Mouse (Mus musculus): ENCODE results near the gene Ackr2. TPM values are rescaled to one million over a fixed set of nuclear protein-coding genes. Genes with fewer than 3 reads are reported as not detected.

Gene Ackr2
- polyA plus RNA-seq, 1 experiment from 2014 or later, result 0.24 TPM

DNA sequence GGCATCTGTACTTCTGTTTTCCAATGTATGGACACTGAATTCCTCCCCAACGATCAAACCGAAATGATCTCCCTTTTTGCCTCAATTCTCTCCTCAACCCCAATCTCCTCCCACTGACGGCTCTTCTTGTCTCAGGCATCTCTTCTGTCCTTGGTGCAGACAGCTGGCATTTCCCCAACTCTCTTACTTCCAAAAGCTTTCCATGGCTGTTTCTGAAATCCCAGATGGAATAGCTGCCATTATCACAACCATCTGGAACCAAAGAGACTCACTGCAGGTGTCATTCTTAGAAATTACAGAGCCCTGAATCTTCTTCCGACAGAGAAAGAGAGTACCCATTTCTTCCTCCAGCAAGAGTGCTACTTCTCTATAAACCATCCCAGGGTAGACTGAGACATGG, 36.7 kb downstream of the Ackr2 start:
- H3K4me2 ChIP-seq (ENCODE audit: low read length), result no peak overlapping the region
- H3K27ac ChIP-seq (ENCODE audit: low read depth), result no peak overlapping the region
- ATAC-seq (replicated peaks; ENCODE audit: low FRiP score, low TSS enrichment, low read depth) (no peak), DNase-seq (ENCODE audit: low spot score) (no peak)
- no peaks in the 10 kb centered on the region for H3K4me1 ChIP-seq (replicated peaks; ENCODE audit: control insufficient read depth, insufficient read depth, low read length)
- H3K9ac ChIP-seq (ENCODE audit: low read length), result no peak overlapping the region
- no peak overlapping the region for H3K4me3 ChIP-seq (ENCODE audit: low read depth, low read length)
- no peaks in the 10 kb centered on the region for H3K36me3 ChIP-seq (ENCODE audit: control insufficient read depth, insufficient read depth, low read length)
- WGBS, result 85% methylated on average over 4 of the region's 4 CpGs
- H3K9me3 ChIP-seq (ENCODE audit: control insufficient read depth, low read length), result no peaks in the 10 kb centered on the region
- no peaks in the 10 kb centered on the region for H3K27me3 ChIP-seq (replicated peaks; ENCODE audit: control insufficient read depth, insufficient read depth, low read length)

DNA sequence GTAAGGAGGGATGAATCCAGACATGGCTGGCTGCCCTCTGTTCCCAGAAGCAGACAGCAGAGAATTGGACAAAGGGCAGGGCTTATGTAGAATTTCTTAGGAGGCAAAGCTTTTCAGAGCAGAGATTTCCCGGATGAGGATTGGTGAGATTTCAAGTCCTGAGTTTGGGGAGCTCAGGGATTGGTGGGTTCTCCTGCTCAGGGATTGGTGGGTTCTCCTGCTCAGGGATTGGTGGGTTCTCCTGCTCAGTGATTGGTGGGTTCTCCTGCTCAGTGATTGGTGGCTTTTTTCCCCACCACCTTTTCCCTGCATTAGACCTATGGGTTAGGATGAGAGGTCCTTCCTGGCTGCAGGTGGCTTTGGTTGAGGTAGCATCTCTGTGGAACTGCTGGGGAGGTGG, 38.8 kb downstream of the Ackr2 start:
- no peaks in the 10 kb centered on the region for H3K36me3 ChIP-seq (ENCODE audit: control insufficient read depth, insufficient read depth, low read length)
- no peak overlapping the region for H3K4me3 ChIP-seq (ENCODE audit: low read depth, low read length)
- no peaks in the 10 kb centered on the region for H3K9me3 ChIP-seq (ENCODE audit: control insufficient read depth, low read length)
- 88% methylated on average over 1 of the region's 1 CpGs for WGBS
- H3K27ac ChIP-seq (ENCODE audit: low read depth), result no peak overlapping the region
- ATAC-seq (replicated peaks; ENCODE audit: low FRiP score, low TSS enrichment, low read depth), result no peak
- no peak overlapping the region for H3K9ac ChIP-seq (ENCODE audit: low read length)
- no peaks in the 10 kb centered on the region for H3K4me1 ChIP-seq (replicated peaks; ENCODE audit: control insufficient read depth, insufficient read depth, low read length)
- DNase-seq (ENCODE audit: low spot score), result no peak
- peak overlapping the region; percentile 44; the same call in 1 of the 2 replicates for H3K4me2 ChIP-seq (ENCODE audit: low read length)
- H3K27me3 ChIP-seq (replicated peaks; ENCODE audit: control insufficient read depth, insufficient read depth, low read length), result no peaks in the 10 kb centered on the region

DNA sequence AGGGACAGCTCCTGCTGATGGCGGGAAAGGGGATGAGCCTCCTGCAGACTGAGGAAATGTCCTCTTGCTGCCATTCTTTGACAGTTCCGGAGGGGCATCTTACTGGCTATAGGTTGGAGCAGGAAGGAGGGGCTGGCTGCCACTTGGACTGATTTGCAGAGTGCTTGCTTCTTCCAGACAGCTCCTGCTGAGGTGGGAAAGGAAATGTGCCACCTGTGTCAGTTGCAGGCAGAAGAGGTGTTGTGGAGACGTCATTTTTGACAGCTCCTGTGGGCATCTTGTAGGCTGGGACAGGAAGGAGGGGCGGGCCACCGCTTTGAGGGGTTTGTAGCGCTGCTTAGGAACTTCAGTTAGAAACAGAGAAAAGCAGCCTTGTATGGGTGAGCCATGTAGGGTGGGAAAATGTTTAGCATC, 39.3 kb downstream of the Ackr2 start:
- no peaks in the 10 kb centered on the region for H3K27me3 ChIP-seq (replicated peaks; ENCODE audit: control insufficient read depth, insufficient read depth, low read length)
- 57% methylated on average over 6 of the region's 6 CpGs for WGBS
- peak overlapping the region; percentile 44 for H3K4me2 ChIP-seq (ENCODE audit: low read length)
- ATAC-seq (replicated peaks; ENCODE audit: low FRiP score, low TSS enrichment, low read depth), result no peak
- H3K9me3 ChIP-seq (ENCODE audit: control insufficient read depth, low read length), result no peaks in the 10 kb centered on the region
- H3K27ac ChIP-seq (ENCODE audit: low read depth), result no peak overlapping the region
- H3K4me3 ChIP-seq (ENCODE audit: low read depth, low read length), result peak overlapping the region; percentile 40; the same call in 1 of the 2 replicates
- no peaks in the 10 kb centered on the region for H3K4me1 ChIP-seq (replicated peaks; ENCODE audit: control insufficient read depth, insufficient read depth, low read length)
- H3K9ac ChIP-seq (ENCODE audit: low read length), result no peak overlapping the region
- no peak for DNase-seq (ENCODE audit: low spot score)
- H3K36me3 ChIP-seq (ENCODE audit: control insufficient read depth, insufficient read depth, low read length), result no peaks in the 10 kb centered on the region

DNA sequence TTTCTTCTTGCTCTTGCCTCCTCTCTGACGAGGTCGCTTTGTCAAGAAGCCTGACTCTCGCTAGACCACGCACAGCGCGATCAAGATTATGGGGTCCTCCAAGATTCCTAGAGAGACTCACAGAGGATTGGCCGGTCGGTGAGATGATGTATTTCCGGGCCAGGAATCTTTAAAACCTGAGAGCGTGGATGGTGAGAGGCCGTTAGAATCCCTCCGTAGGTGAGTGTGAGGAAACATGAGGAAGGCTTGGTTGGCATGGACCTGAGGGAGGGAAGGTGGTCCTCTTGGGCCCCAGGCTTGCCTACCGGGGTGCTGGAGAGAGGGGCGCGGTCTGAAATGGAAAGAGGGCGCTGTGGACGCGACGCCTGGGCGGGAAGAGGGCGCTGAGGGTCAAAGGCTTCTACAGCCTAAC, 39.8 kb downstream of the Ackr2 start:
- Histone ChIP-seq H3K27me3 (replicated peaks; ENCODE audit: control insufficient read depth, insufficient read depth, low read length) (no peaks in the 10 kb centered on the region), H3K4me3 (ENCODE audit: low read depth, low read length) (peak overlapping the region; percentile 40), H3K36me3 (ENCODE audit: control insufficient read depth, insufficient read depth, low read length) (no peaks in the 10 kb centered on the region), H3K4me1 (replicated peaks; ENCODE audit: control insufficient read depth, insufficient read depth, low read length) (no peaks in the 10 kb centered on the region), H3K27ac (ENCODE audit: low read depth) (no peak overlapping the region), H3K9ac (ENCODE audit: low read length) (peak overlapping the region; percentile 39), H3K4me2 (ENCODE audit: low read length) (peak overlapping the region; percentile 44), H3K9me3 (ENCODE audit: control insufficient read depth, low read length) (no peaks in the 10 kb centered on the region)
- WGBS, result 53% methylated on average over 21 of the region's 21 CpGs
- ATAC-seq (replicated peaks; ENCODE audit: low FRiP score, low TSS enrichment, low read depth), result no peak; the same call in 1 of the 2 replicates
- no peak for DNase-seq (ENCODE audit: low spot score)

DNA sequence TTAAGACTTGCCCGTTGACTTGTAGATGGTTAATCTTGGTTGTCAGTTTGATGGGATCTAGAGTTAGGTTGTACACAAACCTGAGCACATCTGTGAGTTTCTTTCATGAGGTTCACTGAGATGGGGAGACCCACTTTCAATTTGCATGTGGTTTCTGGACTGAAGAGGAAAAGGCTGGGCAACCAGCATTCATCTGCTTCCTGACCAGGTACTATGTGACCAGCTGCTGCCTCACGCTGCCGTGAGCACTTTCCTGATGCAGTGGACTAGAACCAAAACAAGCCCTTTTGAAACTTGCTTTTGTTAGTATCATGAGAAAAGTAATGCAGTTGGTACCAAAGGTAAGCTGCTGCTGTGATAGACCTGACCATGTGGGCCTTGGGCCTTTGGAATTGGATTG, 44.9 kb downstream of the Ackr2 start:
- no peaks in the 10 kb centered on the region for H3K9me3 ChIP-seq (ENCODE audit: control insufficient read depth, low read length)
- H3K4me3 ChIP-seq (ENCODE audit: low read depth, low read length), result no peak overlapping the region
- H3K27ac ChIP-seq (ENCODE audit: low read depth), result no peak overlapping the region
- H3K9ac ChIP-seq (ENCODE audit: low read length), result no peak overlapping the region
- no peak overlapping the region for H3K4me2 ChIP-seq (ENCODE audit: low read length)
- DNase-seq (ENCODE audit: low spot score) (no peak), ATAC-seq (replicated peaks; ENCODE audit: low FRiP score, low TSS enrichment, low read depth) (no peak)
- no peaks in the 10 kb centered on the region for H3K4me1 ChIP-seq (replicated peaks; ENCODE audit: control insufficient read depth, insufficient read depth, low read length)
- no peaks in the 10 kb centered on the region for H3K27me3 ChIP-seq (replicated peaks; ENCODE audit: control insufficient read depth, insufficient read depth, low read length)
- 86% methylated on average over 3 of the region's 3 CpGs for WGBS
- no peaks in the 10 kb centered on the region for H3K36me3 ChIP-seq (ENCODE audit: control insufficient read depth, insufficient read depth, low read length)

DNA sequence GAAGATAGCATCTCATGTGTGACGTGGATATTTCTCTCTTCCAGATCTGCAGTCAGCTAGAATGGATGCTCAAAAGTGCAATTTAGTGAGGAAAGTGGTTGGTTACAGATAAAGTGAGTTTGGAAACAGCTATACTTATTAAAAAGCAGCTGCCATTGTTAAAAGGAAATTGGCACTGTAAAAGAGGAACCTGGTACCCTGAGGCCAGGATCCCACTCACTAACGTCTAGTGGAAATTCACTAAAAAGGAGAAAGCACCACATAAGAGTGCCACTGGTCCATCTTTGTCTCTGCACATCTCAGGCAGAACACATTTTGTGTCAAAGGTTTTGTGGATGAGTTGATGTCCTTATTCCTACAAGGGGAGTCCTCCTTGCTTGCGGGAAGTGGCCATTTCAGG, 45.5 kb downstream of the Ackr2 start:
- no peaks in the 10 kb centered on the region for H3K4me1 ChIP-seq (replicated peaks; ENCODE audit: control insufficient read depth, insufficient read depth, low read length)
- H3K27ac ChIP-seq (ENCODE audit: low read depth), result no peak overlapping the region
- H3K36me3 ChIP-seq (ENCODE audit: control insufficient read depth, insufficient read depth, low read length), result no peaks in the 10 kb centered on the region
- H3K4me3 ChIP-seq (ENCODE audit: low read depth, low read length), result no peak overlapping the region
- no peak overlapping the region for H3K9ac ChIP-seq (ENCODE audit: low read length)
- H3K27me3 ChIP-seq (replicated peaks; ENCODE audit: control insufficient read depth, insufficient read depth, low read length), result no peaks in the 10 kb centered on the region
- WGBS, result 84% methylated on average over 3 of the region's 3 CpGs
- DNase-seq (ENCODE audit: low spot score) (no peak), ATAC-seq (replicated peaks; ENCODE audit: low FRiP score, low TSS enrichment, low read depth) (no peak)
- no peak overlapping the region for H3K4me2 ChIP-seq (ENCODE audit: low read length)
- H3K9me3 ChIP-seq (ENCODE audit: control insufficient read depth, low read length), result no peaks in the 10 kb centered on the region

DNA sequence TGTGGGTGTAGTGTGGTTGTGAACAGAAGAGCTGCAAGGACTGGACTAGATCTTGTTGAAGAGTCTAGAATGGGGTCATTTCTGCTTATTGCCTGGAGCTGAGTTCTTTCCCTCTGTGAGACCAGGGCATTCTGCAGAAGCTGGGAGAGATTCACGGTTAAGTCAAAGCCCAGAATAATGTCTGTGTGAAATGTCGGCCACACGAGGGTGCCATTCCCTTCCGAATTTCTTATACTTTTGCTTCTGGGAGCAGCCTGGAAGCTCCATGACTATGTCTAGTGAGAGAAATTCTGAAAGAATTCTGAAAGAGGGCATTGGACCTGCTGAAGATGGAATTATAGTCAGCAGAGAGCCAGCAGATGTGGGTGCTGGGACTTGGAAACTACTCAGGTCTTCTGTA, 49.6 kb downstream of the Ackr2 start:
- ATAC-seq (replicated peaks; ENCODE audit: low FRiP score, low TSS enrichment, low read depth) (no peak), DNase-seq (ENCODE audit: low spot score) (peak; percentile 81)
- 3% methylated on average over 4 of the region's 4 CpGs for WGBS
- Histone ChIP-seq H3K36me3 (ENCODE audit: control insufficient read depth, insufficient read depth, low read length) (no peaks in the 10 kb centered on the region), H3K4me3 (ENCODE audit: low read depth, low read length) (no peak overlapping the region), H3K9ac (ENCODE audit: low read length) (no peak overlapping the region), H3K4me2 (ENCODE audit: low read length) (no peak overlapping the region), H3K27ac (ENCODE audit: low read depth) (no peak overlapping the region), H3K27me3 (replicated peaks; ENCODE audit: control insufficient read depth, insufficient read depth, low read length) (no peaks in the 10 kb centered on the region), H3K9me3 (ENCODE audit: control insufficient read depth, low read length) (no peaks in the 10 kb centered on the region), H3K4me1 (replicated peaks; ENCODE audit: control insufficient read depth, insufficient read depth, low read length) (peaks cover 5% of the 10 kb centered on the region; the same call in 1 of the 2 replicates)

DNA sequence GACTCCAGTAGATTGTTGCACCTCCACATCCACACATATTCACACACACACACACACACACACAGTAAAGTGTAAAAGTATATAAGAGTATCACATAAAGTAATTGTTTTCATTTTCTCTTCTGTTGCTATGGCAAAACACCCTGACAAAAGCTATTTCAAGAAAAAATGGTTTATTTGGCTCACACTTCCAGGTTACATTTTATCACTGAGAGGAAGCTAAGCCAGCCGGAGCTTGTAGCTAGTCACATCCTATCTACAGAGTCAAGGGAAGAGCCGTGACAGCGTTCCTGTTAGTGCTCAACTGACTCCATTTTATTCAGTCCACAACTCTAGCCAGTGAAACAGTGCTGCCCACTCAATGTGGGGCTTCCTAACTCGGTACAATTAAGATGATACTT, 50.3 kb downstream of the Ackr2 start:
- DNase-seq (ENCODE audit: low spot score), result no peak
- 53% methylated on average over 4 of the region's 4 CpGs for WGBS

DNA sequence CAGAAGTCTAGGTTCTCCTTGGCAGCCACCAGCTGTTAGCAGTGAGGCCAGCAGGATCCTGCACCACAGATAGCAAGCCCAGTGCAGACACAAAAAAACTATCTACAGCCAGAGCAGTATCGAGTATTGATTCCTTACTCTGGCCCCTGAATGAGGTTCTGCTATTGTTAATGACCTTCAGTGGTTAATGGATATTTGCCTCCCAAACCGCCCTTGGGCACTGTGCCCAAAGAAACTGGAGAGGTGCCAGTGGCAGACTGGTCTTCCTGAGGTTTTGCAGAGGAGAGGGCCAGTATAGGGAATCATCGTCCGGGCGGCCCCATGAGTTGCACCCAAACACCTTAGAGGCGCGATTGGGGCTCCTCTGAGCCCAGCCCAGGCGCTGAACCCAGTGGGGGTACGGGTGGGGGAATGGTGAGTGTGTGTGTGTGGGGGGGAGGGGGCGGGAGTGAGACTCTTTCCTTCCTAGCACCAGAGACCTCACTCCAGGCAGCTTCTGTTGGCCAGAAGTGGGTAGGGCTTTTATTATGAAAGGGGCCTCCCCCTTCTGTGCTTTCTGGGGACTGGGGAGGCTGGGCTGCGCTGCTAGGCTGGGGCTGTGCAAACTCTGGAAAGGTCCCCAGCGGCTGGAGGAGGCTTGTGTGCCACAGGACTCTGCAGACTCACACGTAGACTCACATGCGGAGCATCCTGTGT, 52.4 kb downstream of the Ackr2 start, which contains the start of gene Fam198a:
Gene Fam198a, plus strand, starts transcription at position 571 of the 696 bp plus-strand sequence.
- WGBS, result 4% methylated on average over 14 of the region's 14 CpGs
- Histone ChIP-seq H3K4me1 (replicated peaks; ENCODE audit: control insufficient read depth, insufficient read depth, low read length) (peaks cover 5% of the 10 kb centered on the region; the same call in 1 of the 2 replicates), H3K27me3 (replicated peaks; ENCODE audit: control insufficient read depth, insufficient read depth, low read length) (no peaks in the 10 kb centered on the region), H3K4me2 (ENCODE audit: low read length) (peak within 1 kb of the TSS; percentile 52), H3K4me3 (ENCODE audit: low read depth, low read length) (peak within 1 kb of the TSS; percentile 33), H3K9ac (ENCODE audit: low read length) (peak within 1 kb of the TSS; percentile 23), H3K36me3 (ENCODE audit: control insufficient read depth, insufficient read depth, low read length) (no peaks in the 10 kb centered on the region), H3K9me3 (ENCODE audit: control insufficient read depth, low read length) (no peaks in the 10 kb centered on the region), H3K27ac (ENCODE audit: low read depth) (peak within 1 kb of the TSS; percentile 70)
- DNase-seq (ENCODE audit: low spot score), result peak; percentile 77
- ATAC-seq (replicated peaks; ENCODE audit: low FRiP score, low TSS enrichment, low read depth), result peak; percentile 86

More for the DNA sequence above, 50.3 kb downstream of the Ackr2 start:
- ATAC-seq (replicated peaks; ENCODE audit: low FRiP score, low TSS enrichment, low read depth), result no peak
- Histone ChIP-seq H3K36me3 (ENCODE audit: control insufficient read depth, insufficient read depth, low read length) (no peaks in the 10 kb centered on the region), H3K4me1 (replicated peaks; ENCODE audit: control insufficient read depth, insufficient read depth, low read length) (peaks cover 5% of the 10 kb centered on the region; the same call in 1 of the 2 replicates), H3K27me3 (replicated peaks; ENCODE audit: control insufficient read depth, insufficient read depth, low read length) (no peaks in the 10 kb centered on the region), H3K9me3 (ENCODE audit: control insufficient read depth, low read length) (no peaks in the 10 kb centered on the region), H3K4me2 (ENCODE audit: low read length) (no peak overlapping the region), H3K9ac (ENCODE audit: low read length) (no peak overlapping the region), H3K27ac (ENCODE audit: low read depth) (no peak overlapping the region), H3K4me3 (ENCODE audit: low read depth, low read length) (no peak overlapping the region)

All from intestine, embryonic 14.5 days (tissue).